ENCODE assay signal across 8 mouse cellular contexts in genomic region chr16:97593057-97593456, GRCm38 (mm10). TPM values are rescaled to one million over a fixed set of nuclear protein-coding genes. Genes with fewer than 3 reads are reported as not detected.
A peak's percentile ranks its signal among the peaks of the same experiment; 100 is the strongest.
DNase-seq lines count a peak whose midpoint lies in the region; ATAC-seq and TF ChIP-seq lines count a peak whose summit lies in the region.

No protein-coding gene starts in this region.

- H3K9ac ChIP-seq in midbrain, embryonic 16.5 days (ENCODE audit: low read depth, low read length) = no peak overlapping the region
- no peak overlapping the region for H3K9ac ChIP-seq in liver, adult 2 months (ENCODE audit: low read depth, low read length)

- TF ChIP-seq POLR2A in liver, adult 2 months (IDR thresholded peaks at IDR 0.05; ENCODE audit: extremely low read depth, insufficient read depth, low read length) = no peak

- no peaks in the 10 kb centered on the region for H3K9me3 ChIP-seq in midbrain, embryonic 10.5 days (replicated peaks)
- H3K9me3 ChIP-seq in midbrain, embryonic 16.5 days (replicated peaks; ENCODE audit: control insufficient read depth, low read length, poor library complexity, severe bottlenecking) = no peaks in the 10 kb centered on the region

- H3K36me3 ChIP-seq in midbrain, embryonic 10.5 days = no peaks in the 10 kb centered on the region
- H3K36me3 ChIP-seq in midbrain, embryonic 16.5 days (ENCODE audit: control insufficient read depth, insufficient read depth, low read length) = no peaks in the 10 kb centered on the region
- H3K36me3 ChIP-seq in liver, adult 2 months (ENCODE audit: control insufficient read depth, insufficient read depth, low read length) = no peaks in the 10 kb centered on the region

- peak; percentile 73 for DNase-seq in midbrain, embryonic 10.5 days (ENCODE audit: low spot score)
- DNase-seq in adrenal gland, postnatal 25 days = peak; percentile 87
- DNase-seq in forelimb bud, embryonic 11.5 days (ENCODE audit: low read depth, low spot score) = peak; percentile 80
- DNase-seq in kidney, adult 8-10 months = peak; percentile 86 to 96
- peak; percentile 74 for DNase-seq in liver, adult 2 months (ENCODE audit: extremely low read depth, low read depth, low spot score)
- DNase-seq in right cerebral cortex, adult 2 months (ENCODE audit: low spot score in 2 of 2) = peak; percentile 43 to 49
- peak; percentile 77 to 90 for DNase-seq in urinary bladder, adult 18-20 months (ENCODE audit: low spot score in 2 of 2)

- no peak for ATAC-seq in midbrain, embryonic 16.5 days

- TF ChIP-seq CTCF in liver, adult 2 months (IDR thresholded peaks at IDR 0.05; ENCODE audit: low read depth, low read length) = peak; percentile 80

- no peaks in the 10 kb centered on the region for H3K27me3 ChIP-seq in midbrain, embryonic 10.5 days (ENCODE audit: low read depth, poor library complexity, severe bottlenecking)
- no peaks in the 10 kb centered on the region for H3K27me3 ChIP-seq in midbrain, embryonic 16.5 days (ENCODE audit: control insufficient read depth, insufficient read depth, low read depth, low read length)
- no peaks in the 10 kb centered on the region for H3K27me3 ChIP-seq in liver, adult 2 months (ENCODE audit: control insufficient read depth, insufficient read depth, low read length)

- H3K4me3 ChIP-seq in midbrain, embryonic 10.5 days = no peak overlapping the region
- no peak overlapping the region for H3K4me3 ChIP-seq in midbrain, embryonic 16.5 days (ENCODE audit: low read depth, low read length)
- H3K4me3 ChIP-seq in liver, adult 2 months (ENCODE audit: insufficient read depth, low read depth, low read length) = no peak overlapping the region

- no peaks in the 10 kb centered on the region for H3K4me1 ChIP-seq in midbrain, embryonic 10.5 days
- no peaks in the 10 kb centered on the region for H3K4me1 ChIP-seq in midbrain, embryonic 16.5 days (ENCODE audit: control insufficient read depth, insufficient read depth, low read length)
- H3K4me1 ChIP-seq in liver, adult 2 months (ENCODE audit: control insufficient read depth, insufficient read depth, low read length) = peaks cover 7% of the 10 kb centered on the region

- H3K79me2 ChIP-seq in liver, adult 2 months (ENCODE audit: control insufficient read depth, insufficient read depth, low read length) = no peaks in the 10 kb centered on the region

- H3K4me2 ChIP-seq in midbrain, embryonic 16.5 days (ENCODE audit: low read length) = no peak overlapping the region

- no peak overlapping the region for H3K27ac ChIP-seq in midbrain, embryonic 10.5 days (replicated peaks)
- H3K27ac ChIP-seq in midbrain, embryonic 16.5 days (ENCODE audit: low read length) = no peak overlapping the region
- no peak overlapping the region for H3K27ac ChIP-seq in liver, adult 2 months (replicated peaks; ENCODE audit: insufficient read depth, low read depth, low read length)

- 31% methylated on average over 1 of the region's 1 CpGs for WGBS in midbrain, embryonic 10.5 days
- 25% methylated on average over 1 of the region's 1 CpGs for WGBS in midbrain, embryonic 16.5 days
- 2% methylated on average over 1 of the region's 1 CpGs for WGBS in liver, adult 2 months

RNA-seq across cellular contexts. Expression of gene Tmprss2, which starts 17.9 kb away (rescaled TPM):
- polyA plus RNA-seq in midbrain, embryonic 10.5 days (2016; fragmentation: Nextera tagmentation; extraction: Ambion mirVana) = 0.15 and 0.24 TPM in 2 replicates
- 0.08 and 0.16 TPM in 2 replicates for polyA plus RNA-seq in midbrain, embryonic 16.5 days (2015; fragmentation: Nextera tagmentation; extraction: Ambion mirVana)
- total RNA-seq in adrenal gland, postnatal 25 days (2021) = not detected in 2 replicates
- total RNA-seq in liver, adult 2 months (2014; rRNA removed) = 2.8 and 4.1 TPM in 2 replicates
- 5.7 and 7.6 TPM in 2 replicates for polyA plus RNA-seq in liver, adult 2 months (2012; rRNA removed)
